Mouse (Mus musculus): ENCODE results near the gene Camta1.

The Camta1 gene

GRCm38 (mm10) chr4:151449981-151450380 is 411.7 kb downstream of the Camta1 start:
- no peak for DNase-seq (ENCODE audit: extremely low spot score)

GRCm38 (mm10) chr4:151448341-151448740 is 413.3 kb downstream of the Camta1 start:
- no peak for DNase-seq (ENCODE audit: extremely low spot score)

GRCm38 (mm10) chr4:151444665-151445064 is 417.0 kb downstream of the Camta1 start:
- no peak for DNase-seq (ENCODE audit: extremely low spot score)

- peak; percentile 14 for DNase-seq (ENCODE audit: extremely low spot score)
These were observed 423.1 kb downstream of the Camta1 start for GRCm38 (mm10) chr4:151438561-151438960.

- DNase-seq (ENCODE audit: extremely low spot score), result no peak
These were observed 423.8 kb downstream of the Camta1 start for GRCm38 (mm10) chr4:151437859-151438258.

GRCm38 (mm10) chr4:151425133-151425532 is 436.5 kb downstream of the Camta1 start:
- DNase-seq (ENCODE audit: extremely low spot score), result no peak

GRCm38 (mm10) chr4:151422922-151423321 is 438.8 kb downstream of the Camta1 start:
- no peak for DNase-seq (ENCODE audit: extremely low spot score)

GRCm38 (mm10) chr4:151422361-151422760 is 439.3 kb downstream of the Camta1 start:
- no peak for DNase-seq (ENCODE audit: extremely low spot score)

GRCm38 (mm10) chr4:151418344-151418875 is 443.3 kb downstream of the Camta1 start:
- no peak for DNase-seq (ENCODE audit: extremely low spot score)

GRCm38 (mm10) chr4:151415812-151416211 is 445.9 kb downstream of the Camta1 start:
- DNase-seq (ENCODE audit: extremely low spot score), result no peak

GRCm38 (mm10) chr4:151415376-151415775 is 446.3 kb downstream of the Camta1 start:
- no peak for DNase-seq (ENCODE audit: extremely low spot score)

- DNase-seq (ENCODE audit: extremely low spot score), result no peak
These were observed 446.7 kb downstream of the Camta1 start for GRCm38 (mm10) chr4:151414952-151415351.

GRCm38 (mm10) chr4:151411641-151412061 is 450.0 kb downstream of the Camta1 start:
- no peak for DNase-seq (ENCODE audit: extremely low spot score)

GRCm38 (mm10) chr4:151411016-151411415 is 450.7 kb downstream of the Camta1 start:
- no peak for DNase-seq (ENCODE audit: extremely low spot score)

- no peak for DNase-seq (ENCODE audit: extremely low spot score)
These were observed 452.4 kb downstream of the Camta1 start for GRCm38 (mm10) chr4:151409291-151409690.

- peak; percentile 24 for DNase-seq (ENCODE audit: extremely low spot score)
These were observed 452.9 kb downstream of the Camta1 start for GRCm38 (mm10) chr4:151408811-151409210.

GRCm38 (mm10) chr4:151408246-151408645 is 453.4 kb downstream of the Camta1 start:
- no peak for DNase-seq (ENCODE audit: extremely low spot score)

- DNase-seq (ENCODE audit: extremely low spot score), result no peak
These were observed 454.5 kb downstream of the Camta1 start for GRCm38 (mm10) chr4:151407129-151407528.

GRCm38 (mm10) chr4:151404581-151405256 is 457.0 kb downstream of the Camta1 start:
- no peak for DNase-seq (ENCODE audit: extremely low spot score)

GRCm38 (mm10) chr4:151401685-151402397 is 459.8 kb downstream of the Camta1 start:
- no peak for DNase-seq (ENCODE audit: extremely low spot score)

GRCm38 (mm10) chr4:151396536-151396935 is 465.1 kb downstream of the Camta1 start:
- DNase-seq (ENCODE audit: extremely low spot score), result no peak

GRCm38 (mm10) chr4:151389345-151389744 is 472.3 kb downstream of the Camta1 start:
- no peak for DNase-seq (ENCODE audit: extremely low spot score)

Data from embryo, embryonic 9.5 days (tissue).